Mouse (Mus musculus) E14TG2a.4 (cell line): ENCODE measurements around the gene Ebf3.

Experiments
- H3K27me3 ChIP-seq: 2 replicates; pipeline ENCODE4 v1.6.1; 2014; ENCODE audit warnings: low read length, control low read depth; ENCODE audit not compliant: insufficient read depth
- H3K36me3 ChIP-seq: 2 replicates; pipeline ENCODE4 v1.6.1; 2014; ENCODE audit warnings: low read length, control low read depth; ENCODE audit not compliant: insufficient read depth
- H3K4me1 ChIP-seq: replicated peaks from 2 replicates; pipeline ENCODE4 v1.6.1; 2014; ENCODE audit warnings: low read depth, low read length, control low read depth
- H3K4me3 ChIP-seq: replicated peaks from 2 replicates; pipeline ENCODE4 v1.5.1; 2014; ENCODE audit warnings: mild to moderate bottlenecking, low read length
- H3K9me3 ChIP-seq: 2 replicates; pipeline ENCODE4 v1.6.1; 2014; ENCODE audit warnings: low read length, control low read depth
- CTCF ChIP-seq: conservative IDR thresholded peaks from 2 replicates; pipeline ENCODE4 v1.5.1; 2014; ENCODE audit warnings: low read length
- NANOG ChIP-seq: IDR thresholded peaks from 2 replicates; pipeline ENCODE4 v1.6.1; 2014; ENCODE audit warnings: borderline replicate concordance, low read length, mixed read lengths
- POU5F1 ChIP-seq: IDR thresholded peaks from 2 replicates; pipeline ENCODE4 v1.6.1; 2014; ENCODE audit warnings: low read length, borderline replicate concordance

Ebf3 gene

DNA sequence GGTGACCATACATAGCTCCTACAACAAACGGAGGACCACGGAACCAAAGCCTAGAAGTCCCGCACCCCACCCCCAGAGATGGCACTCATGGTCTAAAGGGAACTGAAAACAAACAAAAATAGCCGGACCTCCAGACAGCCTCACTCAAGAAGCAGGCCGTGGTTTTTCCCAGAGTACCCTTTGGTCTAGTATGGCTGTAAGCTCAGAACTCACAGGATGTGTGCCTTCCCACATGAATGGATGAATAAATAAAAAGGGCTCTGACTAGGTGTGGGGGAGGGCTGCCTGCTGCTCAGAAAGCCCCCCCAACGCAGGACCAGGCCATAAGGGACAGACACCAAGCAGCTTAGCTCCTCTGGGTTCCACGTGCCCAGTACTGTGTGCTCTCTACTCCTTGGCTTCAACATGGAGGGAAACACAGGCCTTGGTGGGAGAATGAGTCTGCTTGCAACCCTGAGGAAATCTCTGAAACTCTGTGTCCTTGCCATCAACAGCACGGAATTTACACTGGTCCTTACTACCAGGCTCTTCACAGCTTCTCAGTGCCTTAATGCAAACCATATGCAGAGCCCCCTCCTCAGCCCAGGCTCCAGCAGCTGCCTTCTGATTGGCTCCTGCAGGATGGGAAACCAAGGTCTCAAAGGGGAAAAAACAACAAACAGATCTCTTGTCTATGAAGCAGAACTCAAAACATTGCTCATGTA lies 45.6 kb downstream of the Ebf3 start:
- Histone ChIP-seq H3K4me1 (peaks cover 9% of the 10 kb centered on the region; the same call in 1 of the 2 replicates), H3K36me3 (no peaks in the 10 kb centered on the region), H3K4me3 (no peak overlapping the region), H3K27me3 (peaks cover 69% of the 10 kb centered on the region), H3K9me3 (no peaks in the 10 kb centered on the region)
- TF ChIP-seq NANOG (no peak), CTCF (no peak), POU5F1 (no peak)

DNA sequence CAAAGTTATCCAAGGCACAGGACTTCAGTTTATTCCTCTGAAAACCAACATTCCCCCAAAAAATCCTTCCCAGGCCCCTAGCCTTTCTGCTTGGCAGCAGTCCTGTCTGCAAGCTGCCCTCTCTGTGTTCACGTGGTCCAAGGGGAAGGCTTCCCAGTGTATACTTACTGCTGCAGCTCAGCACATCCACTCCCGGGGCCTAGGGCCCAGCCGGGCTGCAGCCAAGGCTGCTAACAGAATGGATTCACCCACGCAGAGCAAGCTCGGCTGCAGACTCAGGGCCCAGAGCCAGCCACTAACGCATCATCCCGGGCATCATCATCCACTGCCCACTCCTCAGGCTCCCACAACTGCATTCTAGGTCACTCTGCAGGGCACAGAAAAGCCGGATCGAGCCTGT lies 46.8 kb downstream of the Ebf3 start:
- no peak for TF ChIP-seq NANOG
- Histone ChIP-seq H3K36me3 (no peaks in the 10 kb centered on the region), H3K4me1 (peaks cover 9% of the 10 kb centered on the region; the same call in 1 of the 2 replicates), H3K9me3 (no peaks in the 10 kb centered on the region), H3K27me3 (peaks cover 63% of the 10 kb centered on the region), H3K4me3 (no peak overlapping the region)

- peaks cover 9% of the 10 kb centered on the region; the same call in 1 of the 2 replicates for H3K4me1 ChIP-seq
- H3K27me3 ChIP-seq = peaks cover 55% of the 10 kb centered on the region
- no peaks in the 10 kb centered on the region for H3K36me3 ChIP-seq
- TF ChIP-seq POU5F1 (no peak), CTCF (no peak), NANOG (no peak)
- peak overlapping the region; percentile 35 for H3K4me3 ChIP-seq
- no peaks in the 10 kb centered on the region for H3K9me3 ChIP-seq
Observed at GRCm38 (mm10) chr7:137266575-137266974, 47.7 kb downstream of the Ebf3 start.

GRCm38 (mm10) chr7:137262330-137262729 lies 51.9 kb downstream of the Ebf3 start:
- Histone ChIP-seq H3K27me3 (peaks cover 58% of the 10 kb centered on the region), H3K4me3 (no peak overlapping the region), H3K36me3 (no peaks in the 10 kb centered on the region), H3K9me3 (no peaks in the 10 kb centered on the region), H3K4me1 (peaks cover 13% of the 10 kb centered on the region)
- TF ChIP-seq POU5F1 = no peak
- TF ChIP-seq NANOG = no peak
- TF ChIP-seq CTCF = no peak

DNA sequence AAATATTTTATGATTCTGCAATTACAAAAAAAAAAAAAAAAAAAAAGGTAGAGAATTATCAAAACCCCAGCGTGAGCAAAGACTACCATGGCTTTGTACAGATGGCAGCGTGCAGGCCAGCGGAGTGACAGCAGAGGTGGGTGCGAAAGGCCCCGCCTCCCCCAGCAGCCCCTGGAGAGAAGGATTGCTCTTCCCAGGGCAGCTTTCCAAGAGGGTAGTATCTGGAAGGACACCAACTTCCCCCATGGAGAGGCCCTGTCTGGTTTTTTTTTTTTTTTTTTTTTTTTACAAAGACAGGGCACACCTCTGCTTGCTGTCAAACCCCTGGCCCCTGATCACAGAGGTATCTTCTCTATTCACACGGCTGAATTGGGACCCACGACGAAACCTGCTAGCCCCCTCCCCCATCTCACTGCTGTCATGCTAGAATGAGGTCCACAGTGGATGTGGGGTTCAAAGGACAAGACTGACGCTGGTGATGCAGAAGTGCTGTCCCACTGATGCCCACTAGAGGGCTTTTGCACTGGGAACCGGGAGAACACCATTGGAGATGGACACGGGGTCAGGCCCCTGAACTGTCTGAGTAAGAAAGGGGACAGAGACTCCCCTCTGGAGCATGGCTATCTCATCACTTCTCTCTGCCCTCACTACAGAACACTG lies 67.9 kb downstream of the Ebf3 start:
- no peak for TF ChIP-seq POU5F1
- TF ChIP-seq CTCF = peak; percentile 92
- H3K4me1 ChIP-seq = no peaks in the 10 kb centered on the region
- no peaks in the 10 kb centered on the region for H3K9me3 ChIP-seq
- no peaks in the 10 kb centered on the region for H3K36me3 ChIP-seq
- H3K27me3 ChIP-seq = peaks cover 15% of the 10 kb centered on the region
- H3K4me3 ChIP-seq = no peak overlapping the region

DNA sequence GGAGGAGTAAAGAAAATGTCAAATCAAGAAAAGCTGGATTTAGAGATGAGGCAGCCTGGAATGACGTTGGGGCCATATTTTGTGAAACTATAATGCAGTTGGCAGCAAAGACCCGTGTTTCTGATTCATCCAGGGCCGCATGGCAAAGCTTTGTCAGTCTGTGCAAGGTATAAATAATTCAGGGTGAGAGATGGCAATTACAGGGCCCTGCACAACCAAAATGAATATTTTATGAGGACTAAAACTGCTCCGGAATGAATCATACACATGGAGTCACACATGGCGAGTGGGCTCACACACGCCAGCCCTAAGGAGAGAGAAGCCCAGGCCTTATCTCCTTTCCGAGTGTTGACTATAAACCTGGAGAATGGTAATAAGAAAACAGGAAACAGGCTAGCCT lies 69.4 kb downstream of the Ebf3 start:
- no peaks in the 10 kb centered on the region for H3K36me3 ChIP-seq
- peaks cover 14% of the 10 kb centered on the region for H3K27me3 ChIP-seq
- H3K9me3 ChIP-seq = no peaks in the 10 kb centered on the region
- H3K4me3 ChIP-seq = no peak overlapping the region
- H3K4me1 ChIP-seq = no peaks in the 10 kb centered on the region
- TF ChIP-seq POU5F1 = no peak
- TF ChIP-seq NANOG = no peak
- no peak for TF ChIP-seq CTCF

DNA sequence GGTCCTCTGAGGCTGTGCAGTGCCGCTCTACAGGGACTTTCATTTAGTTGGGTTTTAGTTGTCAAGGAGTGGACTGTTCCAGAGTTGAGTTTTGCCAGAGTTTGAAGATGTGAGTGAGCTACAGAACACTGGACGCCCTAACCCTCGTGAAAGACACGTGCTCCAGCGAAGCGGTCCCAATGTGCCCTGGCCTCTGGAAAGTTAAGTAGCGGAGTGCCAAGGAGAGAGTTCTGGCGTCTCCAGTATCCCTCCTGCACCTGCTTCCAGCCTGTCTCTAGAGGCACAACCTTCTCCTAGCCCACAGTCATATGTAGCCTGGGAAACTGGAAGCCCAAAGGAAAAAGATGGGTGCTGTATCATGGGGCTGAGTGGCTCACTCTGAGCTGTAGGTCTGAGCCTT lies 73.8 kb downstream of the Ebf3 start:
- H3K4me3 ChIP-seq = no peak overlapping the region
- no peaks in the 10 kb centered on the region for H3K9me3 ChIP-seq
- no peaks in the 10 kb centered on the region for H3K36me3 ChIP-seq
- H3K27me3 ChIP-seq = peaks cover 15% of the 10 kb centered on the region; the same call in 1 of the 2 replicates
- H3K4me1 ChIP-seq = no peaks in the 10 kb centered on the region
- TF ChIP-seq CTCF (no peak), POU5F1 (no peak), NANOG (no peak)

DNA sequence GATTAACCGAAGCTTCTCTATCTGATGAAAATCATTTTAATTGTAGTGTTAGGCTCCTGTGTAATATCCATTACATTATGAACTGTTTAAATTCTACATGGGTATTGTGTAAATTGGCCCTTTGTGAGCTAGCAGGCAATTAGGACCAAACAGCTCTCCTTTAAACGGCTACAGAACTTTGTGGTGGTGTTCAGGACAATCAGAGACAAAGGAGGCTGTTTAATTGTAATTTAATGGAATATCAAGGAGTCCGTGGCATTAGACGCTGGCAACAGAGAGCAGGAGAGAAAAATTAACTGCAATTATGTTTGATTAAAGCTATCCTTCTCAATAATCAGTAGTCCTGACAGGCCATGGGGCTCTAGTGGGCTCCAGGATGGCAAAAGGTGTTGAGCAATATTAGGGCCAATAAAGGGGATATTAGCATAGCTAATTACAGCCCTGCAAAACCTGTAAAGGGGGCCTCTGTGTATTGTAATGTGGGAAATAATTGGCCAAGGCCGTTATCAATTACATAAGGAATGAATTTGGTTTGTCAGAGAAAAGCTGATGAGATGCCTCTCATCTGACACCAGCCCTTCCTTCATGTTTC lies 74.6 kb downstream of the Ebf3 start:
- H3K9me3 ChIP-seq = no peaks in the 10 kb centered on the region
- H3K36me3 ChIP-seq = no peaks in the 10 kb centered on the region
- no peaks in the 10 kb centered on the region for H3K4me1 ChIP-seq
- TF ChIP-seq POU5F1 (no peak), NANOG (no peak)
- peaks cover 21% of the 10 kb centered on the region; the same call in 1 of the 2 replicates for H3K27me3 ChIP-seq
- H3K4me3 ChIP-seq = no peak overlapping the region
